Mouse (Mus musculus): ENCODE measurements at regions not wholly inside any gene's neighbourhood (a gene's known extent, or its start where the extent isn't known, plus 50 kb on each side); places are given as distances from the start of the nearest gene placed in this dataset.

DNA sequence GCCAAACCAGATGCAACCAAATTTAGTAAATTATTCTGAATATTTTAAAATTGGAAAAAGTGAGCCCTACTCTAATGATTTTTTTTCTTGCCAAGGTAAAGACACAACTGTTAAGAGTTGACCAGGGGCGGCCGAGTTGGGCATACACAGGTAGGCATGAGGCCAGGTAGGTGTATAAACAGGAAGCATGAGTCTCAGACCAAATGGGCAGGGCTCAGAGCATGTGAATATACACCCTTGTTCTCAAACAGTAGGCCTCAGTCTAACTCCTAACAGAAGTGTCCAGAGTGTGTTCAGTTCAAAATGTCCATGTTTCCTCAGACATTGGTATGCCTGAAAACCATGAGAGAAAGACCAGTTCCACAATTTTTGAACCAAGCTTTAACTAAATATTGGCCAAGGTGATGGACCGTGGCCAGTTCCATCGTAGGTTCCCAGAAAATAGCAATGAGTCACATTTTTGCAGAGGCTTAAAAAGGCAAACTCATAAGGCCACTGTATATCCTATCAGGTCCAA is 71.0 kb downstream of the Avpr1a start:
- TF ChIP-seq CTCF (IDR thresholded peaks at IDR 0.05; ENCODE audit: low read depth) = no peak
- no peak for TF ChIP-seq EP300 (IDR thresholded peaks at IDR 0.05; ENCODE audit: low read depth)

Data from heart, postnatal 0 days (tissue).